Mouse (Mus musculus): ENCODE results near the gene Prss37.
A peak's percentile ranks its signal among the peaks of the same experiment; 100 is the strongest.

Prss37 gene

GRCm38 (mm10) chr6:40519408-40519807 lies at the start of gene Prss37:
TSS of gene Prss37 (minus strand) at chr6:40519508.
- no peak for DNase-seq (ENCODE audit: low spot score)

- DNase-seq (ENCODE audit: low spot score) = no peak
Observed at GRCm38 (mm10) chr6:40554950-40555349, 35.6 kb upstream of the Prss37 start, which contains the start of gene Olfr461. TSS of gene Olfr461 (minus strand) at chr6:40555050.

GRCm38 (mm10) chr6:40544690-40545089 lies 25.4 kb upstream of the Prss37 start:
- DNase-seq (ENCODE audit: low spot score) = no peak

- DNase-seq (ENCODE audit: low spot score) = no peak
Observed at GRCm38 (mm10) chr6:40493229-40493628, 26.1 kb downstream of the Prss37 start, which contains the start of gene Tas2r108. TSS of gene Tas2r108 (plus strand) at chr6:40493529.

GRCm38 (mm10) chr6:40490933-40491332 lies 28.4 kb downstream of the Prss37 start, which contains the start of gene Tas2r137:
TSS of gene Tas2r137 (plus strand) at chr6:40491233.
- no peak for DNase-seq (ENCODE audit: low spot score)

- DNase-seq (ENCODE audit: low spot score) = no peak
Observed at GRCm38 (mm10) chr6:40482318-40482717, 37.0 kb downstream of the Prss37 start.

- peak; percentile 28 for DNase-seq (ENCODE audit: low spot score)
Observed at GRCm38 (mm10) chr6:40479705-40480104, 39.6 kb downstream of the Prss37 start.

GRCm38 (mm10) chr6:40476132-40476531 lies 43.2 kb downstream of the Prss37 start:
- DNase-seq (ENCODE audit: low spot score) = no peak

- DNase-seq (ENCODE audit: low spot score) = peak; percentile 70
Observed at GRCm38 (mm10) chr6:40471720-40472010, 47.6 kb downstream of the Prss37 start.

- peak; percentile 96 for DNase-seq (ENCODE audit: low spot score)
Observed at GRCm38 (mm10) chr6:40470916-40471719, 48.2 kb downstream of the Prss37 start, which contains the start of gene Ssbp1. TSS of gene Ssbp1 (plus strand) at chr6:40471352.

GRCm38 (mm10) chr6:40465710-40466109 lies 53.6 kb downstream of the Prss37 start:
- DNase-seq (ENCODE audit: low spot score) = peak; percentile 2
